Mouse (Mus musculus) lung, postnatal 14 days (tissue): ENCODE measurements around the gene Cpn2.

Experiments used
- DNase-seq: peaks from one replicate; pipeline ENCODE4 v3.0.0; 2021

The Cpn2 gene

DNA sequence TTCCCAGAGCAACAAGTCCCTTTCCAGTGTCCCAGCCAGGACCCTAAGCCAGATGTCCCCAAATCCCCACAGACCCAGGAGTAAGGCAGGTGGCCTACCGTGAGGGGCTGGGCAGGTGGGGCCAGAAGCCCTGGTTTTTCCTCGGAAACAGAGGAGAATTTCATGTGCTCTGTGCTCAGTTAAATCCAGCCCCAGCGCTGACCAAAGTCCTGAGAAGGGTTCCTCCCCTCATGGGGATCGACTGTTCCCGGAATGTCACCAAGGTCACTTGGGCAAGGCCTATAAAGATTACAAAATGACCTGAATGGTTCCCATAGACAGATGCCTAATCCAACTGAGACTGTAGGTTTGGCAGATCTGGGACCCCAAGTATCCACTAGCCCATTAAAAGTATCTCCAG is at the start of gene Cpn2:
TSS of gene Cpn2 (minus strand) at position 141 of the 400 bp plus-strand sequence.
- no peak for DNase-seq

DNA sequence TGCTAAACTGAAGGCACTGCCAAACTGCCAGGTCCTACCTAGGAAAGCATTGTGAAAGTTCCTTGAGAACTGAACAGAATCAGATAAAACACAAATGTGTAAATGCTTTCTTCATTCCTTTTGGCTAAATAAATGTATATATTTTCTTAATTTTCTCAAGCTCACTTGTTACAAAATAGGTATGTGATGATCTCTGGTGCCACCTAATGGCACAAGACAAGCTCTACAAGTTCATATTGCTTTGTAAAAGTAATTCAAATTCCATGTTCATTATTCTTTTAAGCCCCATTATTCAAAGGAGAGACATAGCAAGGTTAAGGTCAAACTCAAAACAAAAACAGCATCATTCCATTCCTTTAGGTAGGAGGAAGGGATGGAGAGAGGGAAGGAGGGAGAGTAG is 46.9 kb upstream of the Cpn2 start:
- DNase-seq, result peak; percentile 12

DNA sequence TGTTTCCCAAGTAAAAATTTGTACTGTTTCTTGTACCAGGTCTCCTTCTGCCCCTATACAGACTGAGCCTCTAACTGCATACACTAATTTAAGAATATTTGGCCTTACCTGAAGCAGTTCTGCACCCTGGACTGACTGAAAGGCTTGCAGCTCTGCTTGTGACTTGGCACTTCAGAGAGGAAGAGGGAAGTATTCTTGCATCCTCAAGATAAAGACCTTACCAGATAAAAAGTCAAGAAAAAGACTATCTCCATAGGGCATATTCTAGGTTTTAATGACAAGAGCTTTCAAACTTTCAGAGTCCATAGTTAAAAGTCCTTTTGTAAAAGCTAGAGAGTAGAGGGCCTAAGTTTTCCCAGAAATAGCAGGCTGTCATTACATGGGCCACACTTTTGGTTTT is 43.3 kb upstream of the Cpn2 start, which contains the start of gene Gp5:
TSS of gene Gp5 (minus strand) at position 133 of the 400 bp plus-strand sequence.
- DNase-seq, result no peak

DNA sequence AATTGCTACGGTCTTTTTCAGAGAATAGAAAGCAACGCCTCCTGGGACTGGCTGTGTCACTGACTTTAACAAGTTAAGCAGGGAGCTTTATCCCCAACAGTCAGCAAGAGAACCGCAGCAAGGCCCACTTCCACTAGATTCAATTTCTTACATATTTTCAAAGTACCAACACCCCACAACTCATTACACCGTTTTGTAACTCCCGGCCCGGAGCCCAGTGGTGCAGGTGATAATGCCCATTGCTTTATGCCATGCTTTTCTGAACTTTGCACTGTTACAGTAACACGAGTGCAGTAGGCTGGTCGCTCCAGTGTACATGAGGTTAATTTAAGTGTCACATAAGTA is 42.8 kb upstream of the Cpn2 start:
- no peak for DNase-seq

DNA sequence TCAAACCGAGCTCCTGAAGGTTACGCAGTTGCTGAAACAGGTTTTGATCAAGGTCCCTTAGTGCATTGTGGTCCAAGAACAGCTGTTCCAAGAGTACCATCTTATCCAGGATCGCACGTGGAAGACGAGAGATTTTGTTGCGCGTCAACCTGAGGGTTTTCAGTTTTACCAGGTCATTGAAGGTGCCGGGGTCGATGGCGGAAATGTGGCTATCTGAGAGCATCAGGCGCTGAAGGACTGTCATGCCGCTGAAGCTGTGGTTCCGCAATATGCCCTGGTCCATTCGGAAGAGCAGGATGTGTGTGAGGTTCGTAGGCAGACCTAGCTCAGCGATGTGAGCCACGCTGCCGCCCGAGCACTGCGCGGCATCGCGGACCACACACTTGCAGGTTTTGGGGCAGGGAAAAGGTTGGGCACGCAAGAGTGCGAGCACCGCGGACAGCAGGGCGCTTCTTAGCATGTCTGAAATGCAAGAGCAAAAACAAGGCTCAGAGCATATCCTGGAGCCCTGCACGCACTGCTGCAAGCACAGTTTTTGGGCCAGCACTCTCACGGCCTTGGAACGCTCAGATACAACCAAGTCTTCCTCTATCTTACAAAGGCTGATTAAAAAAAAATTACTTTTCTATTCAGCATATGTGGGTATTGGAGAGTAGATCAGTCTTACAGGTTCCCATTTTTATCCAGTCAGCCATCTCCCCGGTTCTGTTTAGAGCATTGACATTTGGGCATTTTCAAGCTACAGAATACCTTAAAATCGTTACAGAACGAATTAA is 42.3 kb upstream of the Cpn2 start:
- DNase-seq, result no peak

DNA sequence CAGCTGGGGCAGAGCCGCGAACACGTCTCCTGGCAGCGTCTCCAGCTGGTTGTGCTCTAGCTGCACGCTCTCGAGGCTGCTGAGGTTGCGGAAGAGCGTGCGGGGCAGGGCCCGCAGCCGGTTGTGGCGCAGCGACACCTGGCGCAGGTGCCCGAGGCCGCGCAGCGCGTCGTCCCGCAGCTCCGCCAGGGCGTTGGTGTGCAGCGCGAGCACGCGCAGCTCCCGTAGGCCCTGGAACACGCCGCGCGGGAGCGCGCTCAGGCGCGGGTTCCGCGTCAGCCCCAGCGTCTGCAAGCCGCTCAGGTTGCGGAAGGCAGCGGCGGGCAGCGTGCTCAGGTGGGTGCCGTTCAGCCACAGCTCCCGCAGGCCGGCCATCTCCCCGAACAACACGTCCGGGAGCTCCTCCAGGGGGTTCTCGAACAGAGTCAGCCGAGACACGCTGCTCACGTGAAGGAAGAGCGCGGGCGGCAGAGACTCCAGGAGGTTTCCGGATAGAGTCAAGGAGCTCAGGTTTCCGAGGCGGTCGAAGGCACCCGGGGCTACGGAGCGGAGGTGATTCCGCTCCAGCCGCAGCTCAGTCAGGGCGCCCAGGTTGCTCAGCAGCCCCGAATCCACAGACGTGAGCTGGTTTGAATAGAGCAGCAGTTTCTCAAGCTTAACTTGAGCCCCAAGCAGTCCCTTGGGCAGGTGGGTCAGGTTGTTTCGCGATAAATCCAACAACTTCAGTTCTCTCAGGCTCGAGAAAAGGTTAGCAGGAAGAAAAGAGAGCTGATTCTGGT is 41.5 kb upstream of the Cpn2 start:
- DNase-seq, result peak; percentile 21

DNA sequence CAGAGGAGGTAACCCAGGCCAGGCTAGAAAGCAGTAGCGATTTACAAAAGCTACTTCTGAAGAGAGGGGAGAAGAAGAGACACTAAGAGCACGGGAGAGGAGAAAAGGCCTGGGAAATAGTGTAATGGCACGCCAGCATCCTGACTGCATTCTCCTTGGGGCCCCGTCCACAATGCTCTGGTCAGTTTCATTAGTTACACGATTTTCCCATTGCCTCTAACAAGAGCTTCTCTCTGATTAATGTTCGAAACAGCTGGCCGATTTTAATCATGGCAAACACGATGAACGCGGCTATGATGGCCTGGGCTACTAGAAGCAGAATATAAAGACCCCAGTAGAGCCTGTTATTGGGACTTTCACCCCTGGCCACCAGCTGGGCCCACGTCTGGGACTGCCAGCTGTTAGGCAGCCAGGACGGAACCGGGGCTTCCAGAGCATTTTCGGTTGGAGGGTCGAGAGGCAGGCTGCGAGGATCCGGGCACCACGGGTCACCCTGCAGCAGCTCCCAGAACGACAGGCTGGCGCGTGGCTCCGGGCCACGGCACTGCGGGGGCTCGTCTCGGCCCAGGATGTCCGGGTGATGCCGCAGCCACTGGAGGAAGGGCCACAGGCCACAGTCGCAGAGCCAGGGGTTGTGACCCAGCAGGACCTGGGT is 40.8 kb upstream of the Cpn2 start:
- DNase-seq, result no peak

DNA sequence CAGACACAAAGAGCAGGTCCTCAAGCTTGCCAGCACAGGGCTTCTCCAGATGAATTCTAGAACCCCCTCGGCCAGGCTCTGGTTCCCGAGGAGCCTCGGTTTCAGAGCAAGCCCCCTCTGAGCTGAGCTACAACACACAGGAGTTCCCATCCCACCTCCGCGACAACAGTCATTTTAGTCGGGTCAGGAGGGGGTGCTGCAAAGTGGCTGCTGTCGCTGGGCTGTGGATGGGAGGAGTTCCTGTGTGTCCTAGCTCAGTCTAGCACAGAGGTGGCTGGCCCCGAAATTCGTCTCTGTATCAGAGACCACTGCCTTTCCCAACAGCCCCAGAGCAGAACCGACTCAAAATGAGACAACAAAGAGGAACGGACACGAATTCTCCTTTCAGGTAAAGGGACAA is 40.0 kb upstream of the Cpn2 start:
- DNase-seq, result no peak

DNA sequence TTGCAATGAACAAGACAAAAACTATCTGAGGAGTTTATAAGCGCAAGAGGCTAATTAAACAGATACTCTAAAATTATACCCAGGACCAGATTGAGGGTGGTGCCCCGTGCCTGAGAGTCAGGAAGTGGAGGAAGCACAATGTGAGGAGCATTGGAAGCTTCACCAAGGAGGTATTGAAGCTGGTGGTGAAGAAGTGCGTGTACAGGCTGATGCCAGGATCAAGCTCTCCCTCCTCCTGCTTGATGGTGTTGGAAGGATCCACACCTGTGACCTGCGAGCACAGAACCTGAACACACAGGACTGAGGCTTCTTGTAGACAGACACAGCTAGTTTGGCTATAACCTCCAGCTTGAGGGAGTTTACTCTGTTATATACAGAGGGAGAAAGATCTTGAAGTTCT is 38.8 kb upstream of the Cpn2 start:
- DNase-seq, result no peak

DNA sequence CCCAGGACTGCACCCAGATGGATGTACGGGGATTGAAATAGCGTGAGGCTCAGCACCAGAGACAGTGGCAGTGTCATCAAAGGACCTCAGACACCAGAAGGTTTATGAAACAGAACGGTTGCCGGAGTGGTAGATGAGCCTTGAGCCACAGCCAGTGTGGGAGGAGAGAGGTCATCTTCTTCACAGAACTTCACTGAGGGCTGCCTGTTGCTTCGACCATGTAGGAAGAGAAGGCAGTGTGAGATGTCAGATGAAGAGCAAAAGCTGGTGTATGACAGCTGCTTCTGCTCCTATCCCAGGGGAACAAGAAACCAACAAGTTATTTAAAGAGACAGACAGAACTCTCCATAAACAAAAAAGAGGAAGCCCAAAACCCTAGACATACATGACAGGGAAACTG is 36.9 kb upstream of the Cpn2 start:
- DNase-seq, result no peak

DNA sequence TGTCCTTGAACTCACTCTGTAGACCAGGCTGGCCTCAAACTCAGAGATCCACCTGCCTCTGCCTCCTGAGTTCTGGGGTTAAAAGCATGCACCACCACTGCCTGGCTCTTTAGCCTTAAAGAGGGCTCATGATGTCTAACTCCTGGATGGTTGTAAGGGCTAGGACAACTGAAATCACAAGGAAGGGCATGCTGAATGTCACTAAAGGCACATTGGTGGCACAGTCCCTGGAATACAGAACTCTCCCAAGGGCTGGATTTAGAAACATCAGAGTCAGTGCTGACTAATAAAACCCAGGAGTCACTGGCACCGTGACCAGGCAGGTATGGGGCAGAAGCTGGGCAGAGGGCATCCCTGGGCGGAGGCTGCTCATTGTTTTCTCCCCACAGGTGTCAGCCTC is 36.1 kb upstream of the Cpn2 start:
- no peak for DNase-seq

DNA sequence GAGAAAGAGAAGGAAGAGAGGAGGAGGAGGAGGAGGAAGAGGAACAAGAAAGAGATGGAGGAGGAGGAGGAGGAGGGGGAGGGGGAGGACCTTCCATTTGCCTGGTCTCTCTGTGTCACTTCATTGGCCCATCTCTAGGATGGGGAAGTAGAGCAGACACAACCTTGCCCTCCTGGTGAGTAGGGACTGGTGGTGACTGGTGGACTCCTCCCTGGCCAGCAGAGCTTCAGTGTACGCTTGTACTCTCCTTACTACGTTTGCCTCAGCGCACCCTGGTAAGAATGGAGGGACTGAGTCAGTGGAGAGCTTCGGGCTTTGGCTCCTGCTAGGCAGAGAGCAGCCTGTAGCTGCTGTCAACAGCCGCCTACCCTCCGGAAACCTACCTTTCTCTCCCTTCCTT is 35.4 kb upstream of the Cpn2 start:
- no peak for DNase-seq

DNA sequence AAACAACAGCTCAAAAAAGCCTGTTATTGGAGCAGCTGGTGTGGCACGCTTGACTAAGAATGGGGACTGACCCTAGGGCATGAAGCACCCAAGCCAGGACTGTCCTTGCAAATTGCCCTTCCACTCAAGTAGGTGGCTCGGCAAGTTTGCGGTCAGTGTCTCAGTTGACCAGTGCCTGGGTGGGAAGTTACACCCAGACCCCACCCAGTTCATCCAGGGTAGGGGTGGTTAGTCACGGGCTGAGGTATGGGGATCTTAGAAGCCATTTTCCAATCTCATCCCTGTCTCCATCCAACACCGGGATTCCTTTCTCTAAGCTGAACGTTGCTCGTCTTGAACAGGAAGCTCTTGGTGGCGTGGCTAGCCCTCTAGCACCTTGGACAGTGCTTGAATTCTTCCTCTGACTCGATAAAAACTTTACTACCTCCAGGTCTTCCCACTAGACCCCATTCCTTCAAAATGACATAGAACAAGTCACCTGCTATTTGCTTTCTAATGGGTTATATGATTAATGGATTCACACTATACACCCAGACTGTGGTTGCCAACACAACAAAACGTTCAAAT is 32.5 kb upstream of the Cpn2 start:
- no peak for DNase-seq

DNA sequence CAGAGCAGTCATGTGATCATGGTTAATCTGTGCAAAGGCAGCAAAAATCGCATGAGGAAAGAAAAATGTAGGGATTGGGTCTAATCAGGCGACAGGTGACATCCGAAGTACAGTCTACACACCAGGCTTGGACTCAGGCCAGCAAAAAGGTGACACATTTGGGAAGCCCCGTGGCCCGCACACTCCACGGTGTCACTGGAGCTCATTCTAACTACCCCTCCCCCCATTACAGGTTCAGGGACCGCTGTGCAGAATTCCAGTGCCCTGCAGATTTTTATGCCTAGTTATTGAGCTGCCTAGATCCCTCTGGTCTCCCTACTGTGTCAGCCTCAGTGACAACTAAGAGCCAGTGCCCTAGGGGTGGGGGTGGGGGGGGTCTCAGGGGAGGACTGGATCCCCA is 30.2 kb upstream of the Cpn2 start:
- DNase-seq, result no peak

DNA sequence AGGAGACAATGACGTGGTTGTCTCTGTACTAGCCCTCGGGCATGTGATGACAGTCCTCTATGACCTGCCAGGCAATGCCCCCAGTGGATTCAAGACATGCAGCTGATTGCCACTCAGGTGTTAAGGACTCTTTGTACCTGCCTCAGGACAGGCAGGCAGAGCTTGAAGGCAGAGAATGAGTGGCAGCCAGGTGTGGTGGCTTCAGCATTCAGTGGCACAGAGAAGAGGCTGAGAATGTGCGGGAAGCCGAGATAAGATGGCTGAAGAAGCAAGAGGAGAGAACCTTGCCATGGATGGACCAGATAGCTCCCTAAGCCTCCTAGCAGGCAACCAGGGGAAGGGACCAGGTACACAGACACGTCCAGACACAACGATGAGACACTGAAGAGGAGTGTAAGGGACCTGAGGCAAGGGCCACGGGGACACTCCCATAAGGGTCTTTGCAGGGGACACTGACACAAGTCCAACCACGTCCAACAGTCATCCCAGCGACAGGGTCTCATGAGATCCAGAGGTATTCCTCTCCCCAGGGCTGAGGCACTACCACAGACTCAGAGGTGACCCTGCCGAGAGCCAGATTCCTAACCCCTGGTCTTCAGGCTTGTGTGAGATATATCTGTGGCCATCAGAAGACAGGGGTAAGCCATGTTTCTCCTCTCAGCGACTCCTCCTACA is 29.4 kb upstream of the Cpn2 start:
- no peak for DNase-seq

DNA sequence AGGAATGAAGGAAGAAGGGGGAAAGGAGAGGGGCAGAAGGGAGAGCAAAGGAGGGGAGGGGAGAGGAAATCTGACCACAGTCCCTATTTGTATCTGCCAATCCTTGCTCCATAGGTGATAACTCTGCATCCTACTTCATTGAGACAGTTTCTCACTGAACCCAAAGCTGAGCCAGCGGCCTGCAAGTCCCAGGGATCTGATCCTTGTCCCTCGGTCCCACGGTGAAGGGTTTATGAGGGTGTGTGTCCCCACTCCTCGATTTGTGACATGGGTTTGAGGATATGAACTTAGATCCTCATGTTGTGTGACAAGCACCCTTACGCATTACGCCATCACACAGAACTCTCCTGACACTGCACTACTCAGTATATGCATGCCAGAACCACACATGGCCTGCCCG is 27.8 kb upstream of the Cpn2 start:
- no peak for DNase-seq

DNA sequence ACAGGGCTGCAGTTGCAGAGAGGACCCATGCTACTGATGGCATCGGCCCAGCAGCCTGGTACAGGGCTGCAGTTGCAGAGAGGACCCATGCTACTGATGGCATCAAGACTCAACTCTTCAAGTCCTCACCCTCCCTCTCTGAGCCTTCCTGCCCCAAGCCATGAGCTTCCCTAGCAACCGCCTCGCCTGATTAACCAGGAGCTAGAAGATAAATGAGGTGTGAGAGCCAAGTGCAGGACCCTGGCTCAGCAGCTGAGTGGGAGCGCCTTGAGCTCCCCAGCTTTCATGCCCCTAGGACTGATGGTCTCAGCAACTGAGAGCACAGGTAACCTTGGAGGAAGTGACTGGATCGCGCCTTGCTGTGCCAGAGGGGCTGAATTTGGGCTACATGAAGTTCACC is 23.1 kb upstream of the Cpn2 start:
- DNase-seq, result no peak

DNA sequence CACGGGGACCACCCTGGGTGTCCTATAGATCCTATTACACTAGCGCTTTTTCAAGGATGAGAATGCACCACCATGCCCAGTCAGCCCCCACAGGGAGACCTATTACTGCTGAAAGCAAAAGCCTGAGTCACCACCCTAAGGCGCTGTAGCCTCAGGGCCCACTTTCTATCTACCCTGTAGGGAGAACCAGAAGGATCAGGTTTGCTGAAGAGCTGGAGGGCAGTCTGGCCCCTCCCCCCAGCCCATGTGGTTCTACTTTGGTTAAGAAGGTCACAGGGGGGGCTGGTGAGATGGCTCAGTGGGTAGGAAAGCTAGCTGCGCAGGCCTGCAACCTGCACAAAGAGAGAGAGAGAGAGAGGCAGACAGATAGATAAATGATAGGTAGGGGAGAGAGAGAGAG is 18.4 kb upstream of the Cpn2 start:
- no peak for DNase-seq

DNA sequence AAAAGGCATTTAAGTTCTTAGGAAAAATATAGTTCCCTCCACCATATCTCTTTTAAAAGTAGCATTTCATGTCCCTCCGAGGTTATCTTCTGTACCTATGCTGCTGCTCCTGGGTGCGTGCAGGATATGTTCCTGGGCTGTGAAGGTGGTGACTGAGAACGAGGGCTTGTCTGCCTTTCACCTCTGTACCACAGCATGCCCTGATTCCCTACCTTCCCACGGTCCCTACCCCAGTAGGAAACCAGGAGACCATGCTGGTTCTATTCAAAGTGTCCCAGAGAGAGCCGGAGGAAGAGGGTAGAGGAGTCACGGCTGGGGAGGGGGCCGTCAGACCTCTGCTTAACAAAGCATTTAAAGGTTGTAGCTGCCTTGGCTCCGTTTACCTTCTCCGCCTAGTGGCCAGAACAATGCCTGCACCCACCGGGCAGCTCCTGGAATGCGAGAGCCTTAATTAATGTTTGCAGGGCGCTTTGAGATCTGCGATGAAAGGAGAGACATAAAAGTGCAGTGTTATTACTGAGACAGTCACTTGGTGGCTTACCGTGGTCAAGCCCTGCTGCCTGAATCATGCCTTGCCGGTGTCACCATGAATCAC is 16.5 kb upstream of the Cpn2 start:
- DNase-seq, result peak; percentile 44

DNA sequence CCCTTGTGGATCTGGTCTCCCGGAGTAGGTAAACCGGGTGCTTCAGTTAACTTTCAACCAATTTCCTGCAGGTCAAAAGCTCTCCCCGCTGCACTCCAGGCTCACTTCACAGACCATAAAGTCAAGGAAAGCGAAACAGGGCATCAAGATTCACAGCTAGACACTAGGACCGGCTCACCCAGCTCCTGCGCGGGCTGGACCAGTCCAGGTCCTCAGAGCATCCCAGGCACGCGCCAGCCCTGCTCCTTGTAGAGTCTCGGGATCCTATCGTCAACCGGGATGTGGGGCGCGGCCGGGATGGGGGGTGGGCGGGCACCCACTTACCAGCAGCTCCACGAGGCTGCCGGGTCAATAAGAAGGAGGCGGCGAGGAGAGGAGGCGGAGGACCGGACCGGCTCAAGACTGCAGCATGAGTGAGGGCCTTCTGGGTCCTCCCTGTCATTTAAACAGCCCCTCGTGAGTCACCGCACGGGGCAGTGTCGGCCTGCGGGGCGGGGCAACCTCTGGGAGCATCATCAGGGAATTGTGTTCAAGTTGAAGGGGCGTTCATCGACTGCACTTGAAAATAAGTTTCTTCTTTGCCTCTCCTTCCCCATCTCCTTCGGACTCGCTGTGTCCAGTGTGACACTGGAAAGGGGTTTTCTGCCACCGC is 15.7 kb upstream of the Cpn2 start, which contains the start of gene Lrrc15:
TSS of gene Lrrc15 (minus strand) at position 413 of the 652 bp plus-strand sequence.
- DNase-seq, result peak; percentile 17

DNA sequence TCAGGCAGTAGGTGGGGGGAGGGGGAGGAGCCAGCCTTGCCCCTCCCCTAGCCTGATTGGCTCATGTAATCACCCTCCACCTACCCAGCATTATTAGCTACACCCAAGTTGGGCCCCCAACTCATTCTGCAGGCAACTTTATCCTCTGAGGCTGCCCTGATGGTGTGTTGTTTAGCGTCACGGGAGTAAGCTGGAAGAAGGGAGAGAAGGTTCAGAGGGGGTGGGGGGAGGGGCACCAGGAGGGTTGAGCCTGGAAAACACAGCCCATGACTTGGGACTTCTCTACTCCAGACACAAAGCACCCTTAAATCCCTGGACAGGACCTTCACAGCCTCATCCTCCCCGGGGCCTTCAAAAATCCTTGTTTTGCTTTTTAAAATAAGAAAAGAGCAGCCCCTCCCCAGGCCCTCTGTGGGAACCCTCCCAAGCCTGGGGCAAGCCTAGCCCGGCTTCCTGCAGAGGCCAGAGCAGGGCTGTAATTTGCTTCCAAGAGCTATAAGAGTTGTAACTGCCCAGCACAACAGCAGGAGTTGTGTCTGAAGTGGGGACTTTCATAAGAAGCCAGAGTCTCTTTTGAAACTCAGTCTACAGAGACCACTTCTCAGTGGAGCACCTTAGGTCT is 13.5 kb upstream of the Cpn2 start:
- DNase-seq, result no peak

DNA sequence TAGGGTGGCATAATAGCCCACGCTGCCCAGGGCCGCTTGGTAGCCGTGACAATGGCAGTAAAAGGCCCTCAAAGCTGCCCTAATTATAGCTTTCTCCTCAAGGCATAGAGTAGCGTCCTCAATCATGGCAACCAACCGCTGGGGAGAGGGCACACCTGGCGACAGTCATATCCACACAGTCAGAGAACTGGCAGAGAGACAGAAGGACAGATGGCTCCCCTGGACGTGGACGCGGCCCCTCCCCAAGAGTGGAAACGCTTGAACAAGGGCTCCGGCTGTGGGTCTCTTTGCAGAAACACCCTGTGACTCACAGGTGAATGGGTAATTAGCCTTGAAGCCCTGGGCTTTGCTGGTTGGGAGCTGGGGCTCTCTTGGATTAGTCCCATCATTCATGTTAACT is 11.1 kb upstream of the Cpn2 start:
- no peak for DNase-seq
